Mouse (Mus musculus): Measurements from ENCODE around the gene Slc35e3. TPM values are rescaled to one million over a fixed set of nuclear protein-coding genes. Genes with fewer than 3 reads are reported as not detected.

The Slc35e3 gene
- polyA plus RNA-seq, 1 experiment: 19.7 TPM

- TF ChIP-seq CTCF (IDR thresholded peaks at IDR 0.05; ENCODE audit: low read depth, low read length) (no peak), EP300 (IDR thresholded peaks at IDR 0.05; ENCODE audit: insufficient read depth, low read depth, low read length) (no peak)
- Histone ChIP-seq H3K9ac (ENCODE audit: low read depth, poor library complexity, severe bottlenecking) (no peak overlapping the region), H3K27me3 (ENCODE audit: control insufficient read depth, insufficient read depth, low read length, poor library complexity, severe bottlenecking) (no peaks in the 10 kb centered on the region), H3K27ac (ENCODE audit: insufficient read depth, low read length) (peak overlapping the region; percentile 83), H3K9me3 (replicated peaks; ENCODE audit: control insufficient read depth, insufficient read depth, low read length, poor library complexity, severe bottlenecking) (no peaks in the 10 kb centered on the region), H3K4me3 (ENCODE audit: low read depth, low read length) (no peak overlapping the region), H3K36me3 (ENCODE audit: control insufficient read depth, insufficient read depth, low read length, poor library complexity, severe bottlenecking) (peaks cover 91% of the 10 kb centered on the region), H3K4me1 (ENCODE audit: control insufficient read depth, insufficient read depth, low read length) (no peaks in the 10 kb centered on the region)
Measured at GRCm38 (mm10) chr10:117697561-117698115, 48.5 kb downstream of the Slc35e3 start.

GRCm38 (mm10) chr10:117696827-117697560 is 49.2 kb downstream of the Slc35e3 start:
- no peak for TF ChIP-seq CTCF (IDR thresholded peaks at IDR 0.05; ENCODE audit: low read depth, low read length)
- no peak for TF ChIP-seq POLR2A (IDR thresholded peaks at IDR 0.05; ENCODE audit: insufficient read depth, low read length)
- no peak for TF ChIP-seq EP300 (IDR thresholded peaks at IDR 0.05; ENCODE audit: insufficient read depth, low read depth, low read length)
- no peaks in the 10 kb centered on the region for H3K4me1 ChIP-seq (ENCODE audit: control insufficient read depth, insufficient read depth, low read length)
- no peak overlapping the region for H3K4me3 ChIP-seq (ENCODE audit: low read depth, low read length)
- no peaks in the 10 kb centered on the region for H3K9me3 ChIP-seq (replicated peaks; ENCODE audit: control insufficient read depth, insufficient read depth, low read length, poor library complexity, severe bottlenecking)
- H3K9ac ChIP-seq (ENCODE audit: low read depth, poor library complexity, severe bottlenecking): no peak overlapping the region
- H3K36me3 ChIP-seq (ENCODE audit: control insufficient read depth, insufficient read depth, low read length, poor library complexity, severe bottlenecking): peaks cover 92% of the 10 kb centered on the region
- no peaks in the 10 kb centered on the region for H3K27me3 ChIP-seq (ENCODE audit: control insufficient read depth, insufficient read depth, low read length, poor library complexity, severe bottlenecking)
- H3K27ac ChIP-seq (ENCODE audit: insufficient read depth, low read length): no peak overlapping the region

GRCm38 (mm10) chr10:117696021-117696826 is 49.9 kb downstream of the Slc35e3 start:
- no peaks in the 10 kb centered on the region for H3K4me1 ChIP-seq (ENCODE audit: control insufficient read depth, insufficient read depth, low read length)
- no peak overlapping the region for H3K4me3 ChIP-seq (ENCODE audit: low read depth, low read length)
- H3K9ac ChIP-seq (ENCODE audit: low read depth, poor library complexity, severe bottlenecking): no peak overlapping the region
- no peaks in the 10 kb centered on the region for H3K9me3 ChIP-seq (replicated peaks; ENCODE audit: control insufficient read depth, insufficient read depth, low read length, poor library complexity, severe bottlenecking)
- H3K36me3 ChIP-seq (ENCODE audit: control insufficient read depth, insufficient read depth, low read length, poor library complexity, severe bottlenecking): peaks cover 91% of the 10 kb centered on the region
- TF ChIP-seq EP300 (IDR thresholded peaks at IDR 0.05; ENCODE audit: insufficient read depth, low read depth, low read length) (no peak), CTCF (IDR thresholded peaks at IDR 0.05; ENCODE audit: low read depth, low read length) (no peak), POLR2A (IDR thresholded peaks at IDR 0.05; ENCODE audit: insufficient read depth, low read length) (no peak)
- H3K27me3 ChIP-seq (ENCODE audit: control insufficient read depth, insufficient read depth, low read length, poor library complexity, severe bottlenecking): no peaks in the 10 kb centered on the region
- H3K27ac ChIP-seq (ENCODE audit: insufficient read depth, low read length): no peak overlapping the region

GRCm38 (mm10) chr10:117695605-117696004 is 50.6 kb downstream of the Slc35e3 start:
- Histone ChIP-seq H3K27ac (ENCODE audit: insufficient read depth, low read length) (0 out of 2 replicates have a peak overlapping the region, but pooled peaks have one; percentile 17), H3K4me1 (ENCODE audit: control insufficient read depth, insufficient read depth, low read length) (no peaks in the 10 kb centered on the region), H3K9ac (ENCODE audit: low read depth, poor library complexity, severe bottlenecking) (no peak overlapping the region), H3K4me3 (ENCODE audit: low read depth, low read length) (no peak overlapping the region), H3K27me3 (ENCODE audit: control insufficient read depth, insufficient read depth, low read length, poor library complexity, severe bottlenecking) (no peaks in the 10 kb centered on the region), H3K36me3 (ENCODE audit: control insufficient read depth, insufficient read depth, low read length, poor library complexity, severe bottlenecking) (peaks cover 91% of the 10 kb centered on the region), H3K9me3 (replicated peaks; ENCODE audit: control insufficient read depth, insufficient read depth, low read length, poor library complexity, severe bottlenecking) (no peaks in the 10 kb centered on the region)
- TF ChIP-seq EP300 (IDR thresholded peaks at IDR 0.05; ENCODE audit: insufficient read depth, low read depth, low read length): no peak
- no peak for TF ChIP-seq CTCF (IDR thresholded peaks at IDR 0.05; ENCODE audit: low read depth, low read length)
- TF ChIP-seq POLR2A (IDR thresholded peaks at IDR 0.05; ENCODE audit: insufficient read depth, low read length): no peak

- no peaks in the 10 kb centered on the region for H3K9me3 ChIP-seq (replicated peaks; ENCODE audit: control insufficient read depth, insufficient read depth, low read length, poor library complexity, severe bottlenecking)
- no peak overlapping the region for H3K27ac ChIP-seq (ENCODE audit: insufficient read depth, low read length)
- no peaks in the 10 kb centered on the region for H3K27me3 ChIP-seq (ENCODE audit: control insufficient read depth, insufficient read depth, low read length, poor library complexity, severe bottlenecking)
- TF ChIP-seq POLR2A (IDR thresholded peaks at IDR 0.05; ENCODE audit: insufficient read depth, low read length): no peak
- no peak for TF ChIP-seq EP300 (IDR thresholded peaks at IDR 0.05; ENCODE audit: insufficient read depth, low read depth, low read length)
- no peak for TF ChIP-seq CTCF (IDR thresholded peaks at IDR 0.05; ENCODE audit: low read depth, low read length)
- no peak overlapping the region for H3K9ac ChIP-seq (ENCODE audit: low read depth, poor library complexity, severe bottlenecking)
- H3K36me3 ChIP-seq (ENCODE audit: control insufficient read depth, insufficient read depth, low read length, poor library complexity, severe bottlenecking): peaks cover 91% of the 10 kb centered on the region
- no peaks in the 10 kb centered on the region for H3K4me1 ChIP-seq (ENCODE audit: control insufficient read depth, insufficient read depth, low read length)
- no peak overlapping the region for H3K4me3 ChIP-seq (ENCODE audit: low read depth, low read length)
Measured at GRCm38 (mm10) chr10:117695027-117695426, 51.1 kb downstream of the Slc35e3 start.
